Mouse (Mus musculus) c-Kit-positive CD71-negative TER-119-negative erythroid progenitor cells, embryonic 14.5 days (primary cell): ENCODE measurements around the gene Fut8.
"Not testable (repeated sequence)": the region's sequence is repeated elsewhere in the genome, so short reads cannot be mapped to it uniquely, and the experiment has no call there.

Experiments used
- DNase-seq: peaks from one replicate; pipeline ENCODE4 v3.0.0-alpha.2; 2013; ENCODE audit warnings: low read depth

Fut8 gene

GRCm38 (mm10) chr12:77500439-77501055 lies 262.6 kb downstream of the Fut8 start:
- DNase-seq, result no peak

DNA sequence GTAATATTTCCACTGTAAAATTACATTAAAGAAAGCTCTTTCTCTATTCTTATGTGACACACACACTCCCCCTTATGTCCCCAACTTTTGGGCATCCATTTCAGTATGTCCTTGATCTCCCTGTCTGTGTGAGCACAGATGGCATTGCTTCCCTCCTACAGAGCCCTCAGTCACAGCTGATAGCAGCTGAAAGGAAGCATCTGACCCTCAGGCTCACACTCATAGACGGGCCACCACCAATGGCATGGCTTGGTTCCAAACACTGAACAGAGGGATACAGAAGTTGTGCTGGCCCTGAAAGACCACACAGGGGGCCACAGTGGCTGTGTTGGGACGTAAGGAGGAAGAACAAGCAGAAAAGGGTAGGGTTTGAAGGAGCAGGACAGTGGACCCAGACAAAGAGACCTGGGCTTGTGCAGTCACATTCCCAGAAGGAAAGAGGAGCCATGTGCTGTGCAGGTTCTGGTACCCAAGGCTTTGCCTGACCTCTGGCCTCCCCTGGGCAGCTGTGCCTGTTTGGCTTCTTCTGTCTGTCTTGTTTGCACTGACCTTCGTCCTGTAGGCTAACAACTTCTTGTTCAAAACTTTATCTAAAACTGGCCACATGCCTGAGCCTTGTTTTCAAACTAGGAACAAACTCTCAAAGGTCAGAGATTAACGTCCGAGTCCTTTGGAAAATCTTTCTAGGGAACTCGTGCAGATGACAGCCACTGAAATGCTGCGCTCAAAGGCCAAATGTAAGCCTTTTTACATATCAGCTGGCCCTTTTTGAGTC lies 263.7 kb downstream of the Fut8 start:
- DNase-seq, result no peak

DNA sequence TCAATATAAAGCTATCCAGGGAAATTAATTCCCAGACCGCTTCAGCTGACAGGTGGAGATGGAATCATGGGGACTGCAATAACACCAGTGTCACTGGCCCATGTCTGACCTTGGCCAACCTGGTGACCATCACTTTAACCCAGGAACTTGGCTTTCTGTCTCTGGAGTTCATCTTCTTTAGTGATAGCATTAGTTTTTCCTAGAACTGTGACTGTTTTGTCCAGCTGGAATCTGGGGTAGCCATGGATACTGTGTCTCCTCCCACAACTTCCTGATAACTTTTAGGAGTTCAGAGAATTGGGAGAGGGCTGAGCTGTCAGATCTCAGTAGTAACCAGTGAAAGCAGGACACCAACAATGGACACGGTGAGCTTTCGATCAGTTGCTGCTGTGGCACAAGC lies 264.3 kb downstream of the Fut8 start:
- no peak for DNase-seq

DNA sequence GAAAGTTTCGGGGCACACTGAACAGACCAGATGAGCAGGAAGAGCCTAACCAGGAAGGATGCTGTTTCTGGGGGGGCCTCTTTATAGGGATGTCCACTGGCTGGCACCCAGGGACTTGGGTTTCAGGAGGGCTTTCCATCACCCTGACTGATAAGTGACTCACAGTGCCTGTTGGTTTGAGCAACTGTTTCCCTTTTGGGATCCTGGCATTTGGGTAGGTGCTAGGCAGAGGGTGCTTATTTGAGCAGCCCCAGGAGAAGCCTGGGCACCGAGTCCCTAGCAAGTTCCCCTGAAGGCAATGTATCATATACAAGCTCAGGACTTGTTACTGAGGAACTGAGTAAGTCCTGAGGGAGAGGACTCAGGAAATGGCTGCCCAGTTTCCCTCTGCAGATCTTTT lies 267.5 kb downstream of the Fut8 start:
- no peak for DNase-seq

DNA sequence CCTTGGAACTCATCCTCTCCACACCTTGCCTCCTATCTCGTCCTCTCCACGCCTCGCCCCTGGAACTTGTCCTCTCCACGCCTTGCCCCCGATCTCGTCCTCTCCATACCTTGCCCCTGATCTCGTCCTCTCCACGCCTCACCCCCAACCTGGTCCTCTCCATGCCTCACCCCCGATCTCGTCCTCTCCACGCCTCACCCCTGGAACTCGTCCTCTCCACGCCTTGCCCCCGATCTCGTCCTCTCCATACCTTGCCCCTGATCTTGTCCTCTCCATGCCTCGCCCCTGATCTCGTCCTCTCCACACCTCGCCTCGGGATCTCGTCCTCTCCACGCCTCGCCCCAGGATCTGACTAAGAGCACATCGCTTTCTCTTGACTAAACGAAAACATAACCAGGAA lies 269.8 kb downstream of the Fut8 start:
- no peak for DNase-seq

- no peak for DNase-seq
Measured at GRCm38 (mm10) chr12:77510758-77511157, 272.8 kb downstream of the Fut8 start.

DNA sequence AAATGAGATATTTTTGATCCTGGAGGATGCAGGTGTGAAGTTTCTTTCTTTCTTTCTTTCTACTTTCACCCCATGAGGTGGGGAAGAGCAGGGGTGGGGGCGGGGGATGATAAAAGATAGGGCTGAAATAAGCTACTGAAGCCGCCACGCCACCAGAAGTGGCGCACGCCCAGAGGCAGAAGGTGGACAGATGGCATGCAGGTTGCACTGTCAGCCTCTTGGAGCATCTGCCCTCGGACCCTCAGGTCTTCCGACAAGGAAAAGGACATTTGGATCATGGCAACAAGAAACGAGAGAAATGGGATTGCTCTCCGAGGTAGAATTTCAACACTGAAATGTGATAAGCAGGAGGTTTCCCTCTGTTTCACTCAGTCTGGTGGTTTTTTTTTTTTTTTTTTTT lies 273.3 kb downstream of the Fut8 start:
- no peak for DNase-seq

DNA sequence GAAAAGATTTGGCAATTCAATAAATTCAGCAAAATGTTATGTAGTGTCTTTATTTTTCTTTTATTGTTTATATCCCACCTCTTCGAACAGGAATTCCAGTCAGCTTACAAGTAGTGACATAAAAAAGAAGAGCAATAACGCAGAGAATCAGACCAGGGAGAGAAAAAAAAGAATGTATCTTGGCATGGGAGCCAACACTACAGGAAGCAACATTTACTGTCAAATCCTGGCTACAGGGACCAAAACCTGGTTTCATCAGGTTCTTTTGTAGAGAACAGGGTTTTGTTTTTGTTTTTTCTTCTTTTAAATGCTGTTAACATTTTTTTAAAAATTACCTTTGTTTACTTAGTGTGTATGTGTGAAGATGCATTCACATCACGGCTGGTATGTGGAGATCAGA lies 273.7 kb downstream of the Fut8 start:
- DNase-seq, result no peak

- DNase-seq, result no peak
Measured at GRCm38 (mm10) chr12:77516805-77517204, 278.9 kb downstream of the Fut8 start.

GRCm38 (mm10) chr12:77517691-77518090 lies 279.8 kb downstream of the Fut8 start:
- no peak for DNase-seq

DNA sequence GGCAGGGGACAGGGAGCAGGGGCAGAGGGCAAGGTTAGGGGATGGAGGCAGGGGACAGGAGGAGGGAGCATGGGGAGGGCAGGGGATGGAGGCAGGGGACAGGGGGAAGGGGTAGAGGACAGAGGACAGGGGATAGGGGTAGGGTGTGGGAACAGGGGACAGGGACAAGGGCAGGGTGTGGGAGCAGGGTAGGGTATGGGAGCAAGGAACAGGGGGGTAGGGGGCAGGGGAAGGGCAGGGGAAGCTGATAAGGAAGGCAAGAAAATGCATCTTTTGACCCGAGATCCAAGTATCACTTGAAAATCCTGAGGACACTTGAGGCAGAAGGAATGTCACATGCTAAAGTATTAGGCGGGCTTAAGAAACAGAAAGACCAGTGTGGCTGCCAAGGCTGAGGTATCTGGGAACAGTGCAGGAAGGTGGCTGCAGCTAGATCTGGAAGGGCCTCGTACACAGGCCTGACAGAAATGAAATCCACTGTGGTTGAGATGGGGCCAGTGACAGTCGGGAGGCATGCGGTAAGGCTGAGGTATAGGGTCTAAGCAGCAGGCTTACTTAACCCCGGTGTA lies 281.7 kb downstream of the Fut8 start:
- DNase-seq, result no peak

- not testable (repeated sequence) for DNase-seq
Measured at GRCm38 (mm10) chr12:77524014-77524413, 286.1 kb downstream of the Fut8 start.
